In the genomic region with DNA sequence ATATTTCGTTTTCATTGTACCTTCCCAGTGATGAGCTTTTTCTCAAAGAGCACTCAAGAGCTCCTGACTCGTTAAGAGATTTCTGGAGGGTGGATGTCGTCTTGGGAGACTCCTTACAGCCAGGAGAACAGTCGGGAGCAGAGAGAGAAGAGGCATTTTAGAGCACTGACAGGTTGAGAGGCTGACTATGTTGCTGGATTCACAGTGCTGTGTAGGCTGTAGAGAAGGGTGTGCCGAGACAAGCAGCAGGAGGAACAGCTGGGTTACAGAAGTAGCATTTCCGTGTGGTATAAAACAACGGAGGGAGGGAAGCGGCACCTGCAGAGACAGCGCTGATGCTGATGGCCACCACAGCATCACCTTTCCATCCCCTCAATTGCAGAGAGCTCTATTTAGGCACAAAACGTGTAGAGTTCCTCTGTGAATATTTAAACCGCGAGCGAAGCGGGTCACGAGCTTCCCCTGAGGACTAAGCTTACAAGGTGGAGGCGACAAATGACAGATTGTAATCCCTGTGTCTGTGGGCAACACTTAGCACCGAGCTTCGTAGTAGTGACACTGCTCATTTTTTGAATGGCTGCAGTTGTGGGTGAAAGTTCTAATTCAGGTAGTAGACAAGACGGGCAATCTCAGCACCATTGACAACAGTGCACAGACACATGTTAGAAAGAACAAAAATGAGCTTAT, we compare ENCODE assay signal across 14 mouse cellular contexts.
"Had no signal": no experiment of that assay in that cellular context is flagged by ENCODE, and none has a peak within 500 bp of the region (broad histone marks: within the 10 kb centered on the region; RNA-seq: fewer than 3 reads in every experiment).

No protein-coding gene starts in this region.

- H3K4me3 ChIP-seq: limb, embryonic 15.5 days; liver, embryonic 12.5 days; megakaryocyte, embryonic 14.5 days; midbrain, embryonic 15.5 days; neural tube, embryonic 12.5 days; stomach, embryonic 15.5 days had no signal

- H3K27ac ChIP-seq: kidney, postnatal 0 days; liver, embryonic 12.5 days; midbrain, embryonic 15.5 days; neural tube, embryonic 12.5 days; stomach, embryonic 15.5 days had no signal

- DNase-seq: kidney, adult 11 months; kidney, adult 9 months; kidney, postnatal 36 days; lung, embryonic 14.5 days; lung, postnatal 10 days; lung, postnatal 4 days; thymus, postnatal 36 days had no signal
